Mouse (Mus musculus) hindlimb bud, embryonic 11.5 days (tissue): ENCODE measurements around the gene Atg9b.

Source experiments
- DNase-seq: peaks from one replicate; pipeline ENCODE4 v3.0.0-alpha.2; 2012; ENCODE audit warnings: low read depth, low spot score; ENCODE audit errors: extremely low spot score

Gene Atg9b

DNA sequence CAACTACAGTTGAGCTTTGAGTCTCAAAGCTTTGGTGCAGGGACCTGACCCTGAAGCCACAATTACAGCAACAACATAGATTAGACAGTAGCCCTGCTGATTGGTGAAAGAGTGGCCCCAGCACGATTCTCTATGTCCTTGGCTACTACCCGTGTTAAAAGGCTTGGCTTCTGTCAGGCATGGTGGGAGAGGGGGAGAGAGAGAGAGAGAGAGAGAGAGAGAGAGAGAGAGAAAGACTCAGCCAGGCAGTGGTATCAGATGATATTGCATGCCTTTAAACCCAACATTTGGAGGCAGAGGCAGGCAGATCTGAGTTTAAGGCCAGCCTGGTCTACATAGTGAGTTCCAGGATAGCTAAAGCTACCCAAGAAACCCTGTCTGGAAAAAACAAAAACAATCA is 10.0 kb downstream of the Atg9b start:
- no peak for DNase-seq

GRCm38 (mm10) chr5:24381486-24381885 is 10.5 kb downstream of the Atg9b start:
- no peak for DNase-seq

DNA sequence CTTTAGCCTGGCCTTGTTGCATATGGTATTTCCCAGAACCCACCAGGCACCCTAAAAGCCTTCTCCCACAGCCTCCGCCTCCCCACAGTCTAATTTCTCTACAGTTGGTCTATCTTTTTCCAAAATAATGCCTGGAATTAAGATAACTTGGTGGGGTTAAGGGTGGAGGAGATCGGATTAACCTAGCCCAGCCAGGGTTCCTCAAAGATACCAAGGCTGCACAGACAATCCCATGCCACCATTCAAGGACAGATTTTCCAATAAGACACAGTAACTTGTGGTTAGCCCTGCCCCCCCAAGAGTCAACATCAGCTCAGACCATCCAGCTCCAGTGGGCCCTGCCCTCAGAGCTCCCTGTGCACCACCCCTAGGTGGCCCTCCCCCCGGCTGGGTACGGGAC is 11.4 kb downstream of the Atg9b start:
- DNase-seq: no peak

DNA sequence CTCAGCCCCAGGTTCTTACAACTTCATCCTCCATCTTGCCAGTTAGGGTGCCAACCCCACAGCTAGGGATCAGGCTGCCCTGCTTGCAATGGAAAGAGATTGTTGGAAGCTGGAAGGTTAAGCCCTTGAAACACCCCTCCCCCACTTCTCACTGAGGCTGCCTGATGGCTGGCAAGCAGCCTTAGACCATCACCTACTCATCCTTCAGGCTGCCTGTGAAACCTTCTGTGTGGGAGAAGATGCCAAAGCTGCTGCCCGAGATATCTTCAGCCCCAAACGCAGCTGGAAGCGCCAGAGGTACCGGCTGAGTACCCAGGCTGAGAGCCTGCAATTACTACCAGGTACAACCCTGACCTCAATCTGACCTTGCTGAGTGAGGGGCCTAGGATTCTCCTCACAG is 12.4 kb downstream of the Atg9b start:
- DNase-seq: no peak

DNA sequence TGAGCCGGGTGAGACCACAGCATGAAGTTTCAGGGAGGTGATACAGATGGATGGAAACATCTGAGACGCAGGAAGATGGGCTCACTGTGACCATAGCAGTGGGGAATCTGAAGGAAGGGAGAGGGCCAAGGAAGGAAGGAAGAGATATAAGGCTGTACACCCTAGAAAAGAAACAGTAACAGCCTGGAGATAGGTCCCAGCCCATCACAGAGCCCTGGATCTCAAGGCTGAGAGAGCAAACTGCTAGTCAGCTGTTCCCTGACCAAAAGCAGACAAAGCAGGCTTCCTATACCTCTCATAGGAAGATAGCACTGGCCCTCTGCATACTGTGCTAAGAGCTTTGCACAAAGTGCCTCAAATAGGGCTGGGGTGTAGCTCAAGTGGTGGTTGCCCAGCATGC is 13.2 kb downstream of the Atg9b start:
- no peak for DNase-seq

GRCm38 (mm10) chr5:24374666-24375328 is 17.1 kb downstream of the Atg9b start:
- no peak for DNase-seq

- DNase-seq: no peak
Observed at GRCm38 (mm10) chr5:24374216-24374615, 17.7 kb downstream of the Atg9b start.

DNA sequence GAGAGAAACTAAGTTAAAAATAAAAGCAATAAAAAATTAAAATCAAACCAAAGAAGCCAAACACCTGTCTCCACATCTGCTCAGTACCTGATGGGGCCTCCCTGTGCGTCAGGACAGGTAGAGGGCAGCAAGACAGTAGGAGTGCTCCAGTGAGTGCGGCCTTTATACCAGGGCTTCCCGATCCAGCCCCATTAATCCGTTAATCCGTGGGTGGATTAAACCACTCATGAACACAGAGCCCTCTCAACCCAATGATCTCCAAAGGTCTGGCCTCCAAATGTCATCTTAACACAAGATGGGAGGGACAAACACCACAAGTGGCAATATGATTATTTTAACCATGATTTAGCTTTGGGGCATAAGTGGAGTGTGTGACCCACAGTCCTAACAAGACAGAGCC is 18.1 kb downstream of the Atg9b start:
- no peak for DNase-seq

DNA sequence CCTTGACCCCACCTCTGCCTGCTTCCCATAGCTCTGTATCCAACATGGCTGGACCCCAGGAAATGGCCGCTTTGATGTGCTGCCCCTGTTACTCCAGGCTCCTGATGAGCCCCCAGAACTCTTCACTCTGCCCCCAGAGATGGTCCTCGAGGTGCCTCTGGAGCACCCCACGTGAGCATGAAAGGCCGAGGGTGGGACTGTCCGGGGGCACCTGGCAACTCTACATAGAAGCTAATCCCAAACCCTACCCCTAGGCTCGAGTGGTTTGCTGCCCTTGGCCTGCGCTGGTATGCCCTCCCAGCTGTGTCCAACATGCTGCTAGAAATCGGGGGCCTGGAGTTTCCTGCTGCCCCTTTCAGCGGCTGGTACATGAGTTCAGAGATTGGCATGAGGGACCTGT is 22.2 kb downstream of the Atg9b start:
- no peak for DNase-seq

DNA sequence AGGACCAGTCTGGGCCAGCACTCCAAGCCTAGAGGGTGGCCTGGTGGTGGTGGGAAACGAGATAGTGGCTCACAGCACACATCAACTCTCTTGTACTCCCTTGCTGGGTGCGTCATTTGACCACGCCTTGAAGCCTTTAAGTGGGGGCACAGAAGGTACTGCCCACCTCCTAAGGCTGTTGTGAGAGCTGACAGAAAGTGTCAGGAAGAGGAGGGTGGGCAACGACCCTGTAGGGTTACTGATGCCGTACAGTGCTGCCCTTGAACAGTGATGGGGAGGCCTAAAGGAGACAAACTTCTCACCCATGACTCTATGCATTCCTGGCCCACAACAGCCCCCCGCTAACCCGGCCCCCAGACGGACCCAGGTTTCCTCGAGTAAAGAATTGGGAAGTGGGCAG is 25.5 kb downstream of the Atg9b start:
- DNase-seq: no peak

- DNase-seq: no peak
Observed at GRCm38 (mm10) chr5:24365528-24365927, 26.4 kb downstream of the Atg9b start.

- no peak for DNase-seq
Observed at GRCm38 (mm10) chr5:24364963-24365362, 27.0 kb downstream of the Atg9b start.

GRCm38 (mm10) chr5:24364508-24364907 is 27.4 kb downstream of the Atg9b start, which contains the start of gene Nos3:
TSS of gene Nos3 (plus strand) at chr5:24364810.
- no peak for DNase-seq

GRCm38 (mm10) chr5:24364061-24364460 is 27.9 kb downstream of the Atg9b start:
- DNase-seq: no peak

- DNase-seq: no peak
Observed at GRCm38 (mm10) chr5:24363467-24363866, 28.5 kb downstream of the Atg9b start.

GRCm38 (mm10) chr5:24360792-24361454 is 31.0 kb downstream of the Atg9b start:
- peak; percentile 72 for DNase-seq

GRCm38 (mm10) chr5:24357461-24357860 is 34.5 kb downstream of the Atg9b start:
- peak; percentile 81 for DNase-seq

- DNase-seq: no peak
Observed at GRCm38 (mm10) chr5:24356764-24357163, 35.2 kb downstream of the Atg9b start.

DNA sequence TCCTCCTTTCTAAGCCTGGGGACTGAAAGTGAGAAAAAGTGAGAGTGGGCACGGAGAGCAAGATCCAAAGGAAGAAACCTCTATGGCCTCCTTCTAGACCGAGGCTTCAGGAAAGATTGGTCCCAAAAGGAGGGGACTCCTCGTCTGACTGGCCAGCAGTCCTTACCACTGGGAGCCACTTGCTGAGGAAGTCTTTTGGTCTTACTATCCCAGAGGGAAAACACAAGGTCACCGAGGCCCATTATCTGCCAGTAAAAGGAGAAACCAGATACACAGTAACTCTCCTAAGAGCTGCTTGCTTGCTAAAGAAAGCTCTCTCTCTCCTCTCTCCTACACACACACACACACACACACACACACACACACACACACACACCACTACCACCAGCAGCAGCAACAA is 38.6 kb downstream of the Atg9b start:
- DNase-seq: no peak

DNA sequence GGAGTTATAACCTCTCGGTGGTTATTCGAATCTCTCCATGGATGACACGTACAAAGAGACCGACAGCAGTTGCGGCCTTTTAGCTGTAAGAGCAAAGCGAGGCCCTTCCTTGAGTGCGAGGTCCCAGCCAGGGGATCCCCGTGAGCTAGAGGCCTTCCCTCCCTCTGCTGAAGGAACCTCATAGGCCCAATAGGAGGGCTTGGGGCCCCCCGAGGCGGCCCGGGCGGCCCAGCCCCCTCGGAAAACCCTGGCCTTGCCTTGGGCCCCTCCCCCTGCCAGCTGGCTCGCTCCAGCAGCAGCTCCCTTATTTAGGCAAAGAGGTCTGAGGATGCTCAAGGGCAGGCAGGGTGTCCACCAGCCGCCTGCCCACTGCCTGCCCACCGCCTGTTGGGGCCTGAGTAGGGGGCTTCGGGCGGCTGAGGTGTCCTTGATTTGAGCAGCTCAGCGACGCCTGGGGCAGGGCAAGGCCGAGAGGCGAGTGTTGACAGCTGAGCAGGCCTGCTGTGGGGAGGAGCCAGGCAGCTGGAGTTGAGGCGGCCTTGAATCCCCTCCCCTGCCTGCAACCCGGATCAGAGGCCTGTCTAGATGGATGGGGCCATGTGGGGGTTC is 39.6 kb downstream of the Atg9b start:
- DNase-seq: no peak

- DNase-seq: peak; percentile 31
Observed at GRCm38 (mm10) chr5:24351701-24352171, 40.2 kb downstream of the Atg9b start.

GRCm38 (mm10) chr5:24351278-24351677 is 40.7 kb downstream of the Atg9b start, which contains the start of gene Kcnh2:
TSS of gene Kcnh2 (minus strand) at chr5:24351604.
- DNase-seq: no peak
